Mouse (Mus musculus): Measurements from ENCODE around the gene Slc25a16. TPM values are rescaled to one million over a fixed set of nuclear protein-coding genes. Genes with fewer than 3 reads are reported as not detected.

The Slc25a16 gene
- total RNA-seq (2021) = 10 to 100 TPM; 34.3 to 36.6 TPM
- long read RNA-seq, experiment 1, transcript Slc25a16-201 (9 exons, 3,145 nt) = major isoform, 20 of 23 reads
- long read RNA-seq, experiment 1, partial matches to known transcripts = 0 of 23 reads
- long read RNA-seq, experiment 1, other reads (novel, unspliced or antisense) = 3 of 23 reads
- long read RNA-seq, experiment 2, transcript Slc25a16-201 (9 exons, 3,145 nt) = major isoform, 24 of 44 reads
- long read RNA-seq, experiment 2, partial matches to known transcripts = 2 of 44 reads
- long read RNA-seq, experiment 2, other reads (novel, unspliced or antisense) = 16 of 44 reads

GRCm38 (mm10) chr10:62919925-62920765 lies at the start of gene Slc25a16:
Gene Slc25a16 (plus strand): TSS chr10:62920633.
- DNase-seq (ENCODE audit: low spot score in 2 of 2) = peak; percentile 88 to 89

GRCm38 (mm10) chr10:62874828-62875227 lies 45.6 kb upstream of the Slc25a16 start:
- no peak for DNase-seq (ENCODE audit: low spot score in 2 of 2)

GRCm38 (mm10) chr10:62875565-62875964 lies 44.9 kb upstream of the Slc25a16 start:
- DNase-seq (ENCODE audit: low spot score in 2 of 2) = no peak

GRCm38 (mm10) chr10:62878056-62878455 lies 42.4 kb upstream of the Slc25a16 start:
- no peak for DNase-seq (ENCODE audit: low spot score in 2 of 2)

GRCm38 (mm10) chr10:62881211-62881610 lies 39.2 kb upstream of the Slc25a16 start:
- DNase-seq (ENCODE audit: low spot score in 2 of 2) = no peak

- no peak for DNase-seq (ENCODE audit: low spot score in 2 of 2)
These were observed 36.5 kb upstream of the Slc25a16 start for GRCm38 (mm10) chr10:62883933-62884372.

- no peak for DNase-seq (ENCODE audit: low spot score in 2 of 2)
These were observed 35.9 kb upstream of the Slc25a16 start for GRCm38 (mm10) chr10:62884517-62884916.

GRCm38 (mm10) chr10:62885460-62885859 lies 35.0 kb upstream of the Slc25a16 start:
- no peak for DNase-seq (ENCODE audit: low spot score in 2 of 2)

GRCm38 (mm10) chr10:62885969-62886798 lies 34.2 kb upstream of the Slc25a16 start:
- no peak for DNase-seq (ENCODE audit: low spot score in 2 of 2)

- peak in 1 of 2 experiments; percentile 21 for DNase-seq (ENCODE audit: low spot score in 2 of 2)
These were observed 33.4 kb upstream of the Slc25a16 start for GRCm38 (mm10) chr10:62886799-62887591.

- no peak for DNase-seq (ENCODE audit: low spot score in 2 of 2)
These were observed 29.4 kb upstream of the Slc25a16 start for GRCm38 (mm10) chr10:62891025-62891424.

GRCm38 (mm10) chr10:62892549-62893232 lies 27.7 kb upstream of the Slc25a16 start:
- no peak for DNase-seq (ENCODE audit: low spot score in 2 of 2)

- DNase-seq (ENCODE audit: low spot score in 2 of 2) = no peak
These were observed 27.0 kb upstream of the Slc25a16 start for GRCm38 (mm10) chr10:62893356-62893884.

- DNase-seq (ENCODE audit: low spot score in 2 of 2) = no peak
These were observed 26.0 kb upstream of the Slc25a16 start for GRCm38 (mm10) chr10:62894447-62894846.

GRCm38 (mm10) chr10:62895386-62895785 lies 25.0 kb upstream of the Slc25a16 start:
- DNase-seq (ENCODE audit: low spot score in 2 of 2) = no peak

- DNase-seq (ENCODE audit: low spot score in 2 of 2) = no peak
These were observed 24.4 kb upstream of the Slc25a16 start for GRCm38 (mm10) chr10:62896035-62896434.

GRCm38 (mm10) chr10:62896774-62897173 lies 23.7 kb upstream of the Slc25a16 start:
- no peak for DNase-seq (ENCODE audit: low spot score in 2 of 2)

GRCm38 (mm10) chr10:62897437-62897836 lies 23.0 kb upstream of the Slc25a16 start:
- no peak for DNase-seq (ENCODE audit: low spot score in 2 of 2)

GRCm38 (mm10) chr10:62898061-62898460 lies 22.4 kb upstream of the Slc25a16 start:
- no peak for DNase-seq (ENCODE audit: low spot score in 2 of 2)

GRCm38 (mm10) chr10:62900144-62900543 lies 20.3 kb upstream of the Slc25a16 start:
- DNase-seq (ENCODE audit: low spot score in 2 of 2) = no peak

Measured in adrenal gland, postnatal 4 days (tissue).